Mouse (Mus musculus): ENCODE measurements around the gene Tspan11.

The Tspan11 gene

DNA sequence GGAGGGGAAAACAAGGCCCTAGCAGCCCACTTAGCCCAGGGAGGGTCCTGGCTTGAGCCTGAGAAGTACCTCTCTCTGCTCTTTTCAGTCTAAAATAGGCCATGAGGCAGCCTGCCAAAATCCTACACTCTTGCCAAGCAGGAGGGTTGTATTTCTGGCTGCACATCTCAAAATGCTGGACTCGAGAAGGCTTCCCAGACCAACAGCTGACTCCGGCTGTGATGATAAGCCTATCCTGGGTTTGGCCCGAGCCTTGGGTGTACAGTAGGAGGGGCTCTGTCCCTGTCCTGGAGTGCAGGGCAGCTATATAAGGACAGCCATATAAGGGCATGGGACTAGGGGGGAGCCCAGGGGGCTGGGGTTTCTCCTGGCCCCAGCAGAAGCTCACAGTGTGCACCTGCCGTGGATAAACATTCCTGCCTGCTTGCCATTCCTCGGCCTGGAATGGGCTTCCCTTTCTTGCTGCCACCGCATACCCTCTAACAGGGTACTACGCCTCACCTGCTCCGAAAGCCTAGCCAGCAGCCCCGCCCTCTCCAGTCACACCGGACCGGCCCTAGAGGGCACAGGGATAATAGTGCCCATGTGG is 102.3 kb downstream of the Tspan11 start:
- peak; percentile 69 for DNase-seq (ENCODE audit: low spot score)

GRCm38 (mm10) chr6:127991509-127992176 is 104.3 kb downstream of the Tspan11 start:
- peak; percentile 76 for DNase-seq (ENCODE audit: low spot score)

DNA sequence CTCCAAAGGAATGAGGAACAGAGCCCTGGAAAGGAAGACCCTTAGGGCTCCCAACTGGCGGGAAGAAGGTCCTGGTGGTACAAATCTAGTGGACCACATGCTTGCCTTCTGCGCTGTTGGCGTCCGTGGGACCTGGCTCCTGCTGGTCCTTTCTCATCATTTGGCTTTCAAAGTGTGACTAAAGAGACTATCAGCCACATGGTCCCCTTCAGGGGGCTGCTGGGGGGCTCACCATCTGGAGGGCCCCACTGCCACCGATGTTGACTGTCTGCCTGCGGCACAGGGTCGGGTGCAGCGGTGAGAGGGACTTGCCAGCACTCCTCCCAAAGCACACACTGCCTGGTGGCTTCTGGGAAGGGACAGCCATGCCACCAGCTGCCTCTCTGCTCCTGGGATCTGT is 105.6 kb downstream of the Tspan11 start:
- DNase-seq (ENCODE audit: low spot score): no peak

- no peak for DNase-seq (ENCODE audit: low spot score)
These were observed 109.5 kb downstream of the Tspan11 start for GRCm38 (mm10) chr6:127996928-127997327.

DNA sequence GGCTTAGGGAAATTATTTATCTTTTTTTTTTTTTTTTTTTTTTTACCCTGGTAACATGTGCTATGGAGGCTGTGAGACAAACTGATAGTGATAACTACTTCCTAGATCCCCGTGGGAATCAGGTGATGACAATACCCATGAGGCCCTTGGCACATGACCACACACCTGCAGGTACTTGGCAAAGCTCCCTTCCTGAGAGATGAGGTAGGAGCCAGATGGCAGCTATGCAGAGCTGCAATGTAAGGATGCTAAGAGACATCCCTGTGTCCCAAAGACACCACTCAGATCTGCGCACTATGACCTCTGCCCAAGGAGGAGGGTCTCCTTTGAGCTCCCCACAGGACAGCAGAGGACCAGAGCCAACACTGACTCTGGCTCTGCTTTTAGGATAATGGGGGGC is 111.7 kb downstream of the Tspan11 start:
- no peak for DNase-seq (ENCODE audit: low spot score)

DNA sequence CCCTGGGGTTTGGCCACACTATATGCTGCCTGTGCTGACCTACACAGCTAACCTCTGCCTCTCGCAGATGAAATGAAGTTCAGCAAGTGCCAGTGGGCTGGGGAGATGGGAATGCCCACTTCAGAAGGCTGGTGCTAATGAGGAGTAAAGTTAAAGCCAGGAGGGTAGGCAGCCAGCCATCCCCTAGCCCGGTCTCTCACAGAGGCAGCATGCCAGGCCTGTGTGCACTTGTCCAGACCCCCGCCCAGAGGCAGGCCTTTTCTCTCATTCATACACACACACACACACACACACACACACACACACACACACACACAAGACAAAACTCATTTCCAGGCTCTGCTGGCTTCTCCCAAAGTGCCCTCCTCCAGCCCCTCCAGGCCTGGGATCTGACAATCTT is 113.4 kb downstream of the Tspan11 start:
- DNase-seq (ENCODE audit: low spot score): no peak

GRCm38 (mm10) chr6:128001587-128001986 is 114.2 kb downstream of the Tspan11 start:
- no peak for DNase-seq (ENCODE audit: low spot score)

DNA sequence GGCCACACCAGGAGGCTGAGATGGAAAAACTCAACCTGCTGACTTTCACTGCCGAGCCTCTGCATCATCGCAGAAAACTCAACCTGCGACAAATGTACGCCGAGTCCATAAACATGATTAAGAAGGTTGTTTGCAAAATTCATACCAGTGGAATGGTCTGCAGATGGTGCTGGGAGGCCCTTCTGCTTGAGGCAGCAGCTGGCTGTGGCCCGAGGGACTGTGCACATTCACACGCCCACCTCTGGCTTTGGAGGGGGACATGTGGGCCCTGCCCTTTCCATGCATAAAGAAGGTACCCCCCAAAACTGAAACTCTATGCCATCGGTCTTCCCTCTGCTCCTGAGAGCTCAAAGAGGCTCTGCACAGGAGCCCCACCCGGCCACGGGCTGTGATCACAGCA is 114.7 kb downstream of the Tspan11 start:
- DNase-seq (ENCODE audit: low spot score): no peak

- DNase-seq (ENCODE audit: low spot score): no peak
These were observed 115.3 kb downstream of the Tspan11 start for GRCm38 (mm10) chr6:128002667-128003066.

DNA sequence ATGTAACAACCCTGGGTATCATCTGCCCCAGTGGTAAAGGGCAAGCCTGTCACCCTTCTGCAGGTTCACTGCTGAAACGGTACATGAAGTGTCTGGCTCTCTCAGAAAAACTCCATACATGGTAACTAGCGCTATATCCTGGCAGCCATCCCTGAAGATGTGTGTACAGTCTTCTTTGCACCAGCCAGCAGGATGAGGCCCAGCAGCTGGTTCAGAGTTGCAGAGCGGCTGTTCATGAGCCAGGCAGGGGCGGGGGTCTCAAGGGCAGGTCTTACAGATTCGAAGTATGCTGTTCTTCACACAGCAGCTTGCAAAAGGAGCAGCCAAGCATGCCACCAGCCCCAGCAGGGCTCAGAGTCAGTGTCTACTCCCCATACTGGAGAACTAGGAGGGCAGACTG is 116.2 kb downstream of the Tspan11 start:
- DNase-seq (ENCODE audit: low spot score): no peak

All from lung, postnatal 25 days (tissue).